ENCODE assay signal across 12 mouse cellular contexts in genomic region chr11:111766371-111767011, GRCm38 (mm10).
A peak's percentile ranks its signal among the peaks of the same experiment; 100 is the strongest.
DNase-seq lines count a peak whose midpoint lies in the region; ATAC-seq lines count a peak whose summit lies in the region.
"Had no signal": no experiment of that assay in that cellular context is flagged by ENCODE, and none has a peak within 500 bp of the region (broad histone marks: within the 10 kb centered on the region; RNA-seq: fewer than 3 reads in every experiment).

No protein-coding gene starts in this region.

- 0 out of 2 replicates have a peak, but pooled peaks cover 4% of the 10 kb centered on the region for H3K4me1 ChIP-seq in heart, embryonic 15.5 days (replicated peaks)
- H3K4me1 ChIP-seq: megakaryocyte, embryonic 14.5 days had no signal

- H3K4me2 ChIP-seq in heart, embryonic 15.5 days: no peak overlapping the region

- H3K4me3 ChIP-seq in heart, embryonic 15.5 days: no peak overlapping the region
- H3K4me3 ChIP-seq: megakaryocyte, embryonic 14.5 days had no signal

- no peaks in the 10 kb centered on the region for H3K36me3 ChIP-seq in heart, embryonic 15.5 days

- H3K27me3 ChIP-seq in heart, embryonic 15.5 days: no peaks in the 10 kb centered on the region
- H3K27me3 ChIP-seq: CH12.LX; megakaryocyte, embryonic 14.5 days had no signal

- H3K27ac ChIP-seq in heart, embryonic 15.5 days: 0 out of 2 replicates have a peak overlapping the region, but pooled peaks have one; percentile 24

- DNase-seq in layer of hippocampus, postnatal 14 days (ENCODE audit: low spot score in 2 of 2): peak; percentile 7 to 17
- DNase-seq in layer of hippocampus, adult 9-10 months (ENCODE audit: low spot score): no peak
- peak; percentile 4 for DNase-seq in brain, embryonic 18.5 days (ENCODE audit: low read depth, low spot score)
- no peak for DNase-seq in gastrocnemius, postnatal 4 days (ENCODE audit: low spot score in 2 of 2)
- DNase-seq in spleen, adult 18-20 months: no peak
- DNase-seq in urinary bladder, adult 2 months (ENCODE audit: low spot score): no peak
- DNase-seq: kidney, adult 8-10 months; thymus, postnatal 4 days had no signal

- WGBS in heart, embryonic 15.5 days: 30% methylated on average over 6 of the region's 6 CpGs

- no peak for ATAC-seq in heart, embryonic 15.5 days (replicated peaks; ENCODE audit: insufficient number of reproducible peaks, insufficient read depth, low FRiP score, low read depth)
- peak; percentile 56; the same call in 1 of the 2 replicates for ATAC-seq in megakaryocyte-erythroid progenitor cell, adult 5-6 weeks (replicated peaks; ENCODE audit: low FRiP score, low TSS enrichment, poor library complexity, severe bottlenecking)

- H3K9me3 ChIP-seq in heart, embryonic 15.5 days (replicated peaks): no peaks in the 10 kb centered on the region
- H3K9me3 ChIP-seq: megakaryocyte, embryonic 14.5 days had no signal

- no peak overlapping the region for H3K9ac ChIP-seq in heart, embryonic 15.5 days

Comparison
In these comparisons a context has a peak if more than half of its experiments do, and no peak if none do; other contexts are left out.
1. DNase-seq: peak in layer of hippocampus, postnatal 14 days (2 of 2) and brain, embryonic 18.5 days (single experiment); none in layer of hippocampus, adult 9-10 months (single experiment), gastrocnemius, postnatal 4 days (0 of 2), spleen, adult 18-20 months (0 of 2) and urinary bladder, adult 2 months (single experiment).